Mouse (Mus musculus) hindbrain, postnatal 0 days (tissue): Measurements from ENCODE around the gene Gm48551. TPM values are rescaled to one million over a fixed set of nuclear protein-coding genes. Genes with fewer than 3 reads are reported as not detected.

Experiments used
- ATAC-seq: fragments of 200-750 bp; cut with Nextera tagmentation; 2 replicates; pipeline ENCODE4 v1.8.0; 2017; ENCODE audit warnings: mild to moderate bottlenecking, moderate TSS enrichment, moderate library complexity
- DNase-seq: peaks from one replicate; pipeline ENCODE4 v3.0.0-alpha.2; 2015; ENCODE audit warnings: low spot score
- H3K27ac ChIP-seq: fragments of 300-500 bp; sonication (generic); 2 replicates; pipeline ENCODE4 v1.5.1; 2014; ENCODE audit warnings: mild to moderate bottlenecking
- H3K27me3 ChIP-seq: fragments of 300-500 bp; sonication (generic); 2 replicates; pipeline ENCODE4 v1.6.1; 2014; ENCODE audit warnings: low read length, mixed read lengths; ENCODE audit not compliant: insufficient read depth
- H3K36me3 ChIP-seq: fragments of 300-500 bp; sonication (generic); 2 replicates; pipeline ENCODE4 v1.6.1; 2014; ENCODE audit warnings: low read length, mixed read lengths; ENCODE audit not compliant: insufficient read depth
- H3K4me1 ChIP-seq: fragments of 300-500 bp; sonication (generic); 2 replicates; pipeline ENCODE4 v1.6.1; 2014; ENCODE audit warnings: antibody characterized with exemption, low read length, mixed read lengths; ENCODE audit not compliant: insufficient read depth
- H3K4me2 ChIP-seq: fragments of 300-500 bp; sonication (generic); 2 replicates; pipeline ENCODE4 v1.6.1; 2014; ENCODE audit warnings: low read depth, mild to moderate bottlenecking, low read length, moderate library complexity, mixed read lengths
- H3K4me3 ChIP-seq: fragments of 300-500 bp; sonication (generic); 2 replicates; pipeline ENCODE4 v1.5.1; 2014; ENCODE audit warnings: low read length
- H3K9ac ChIP-seq: fragments of 300-500 bp; sonication (generic); replicated peaks from 2 replicates; pipeline ENCODE4 v1.6.1; 2014; ENCODE audit warnings: mild to moderate bottlenecking, low read length, moderate library complexity, mixed read lengths
- H3K9me3 ChIP-seq: fragments of 300-500 bp; sonication (generic); 2 replicates; pipeline ENCODE4 v1.6.1; 2016; ENCODE audit warnings: low read length, mixed read lengths
- CTCF ChIP-seq: IDR thresholded peaks from 2 replicates; pipeline ENCODE4 v1.5.1; 2016; ENCODE audit warnings: antibody characterized with exemption, control low read depth, low read depth
- WGBS: fragments of 180-500 bp; shearing (Covaris S2); extraction: QIAGEN DNeasy Blood & Tissue Kit; methylation state at CpG from one replicate; pipeline ENCODE4 v1.1.7; 2014; 5-methylcytosine and 5-hydroxymethylcytosine counted together
- polyA plus RNA-seq: library from polyadenylated mRNA; unstranded; fragments of >200 nt; fragmentation: Nextera tagmentation; extraction: Ambion mirVana; gene quantifications from 2 replicates; pipeline ENCODE4 v1.2.1, GENCODE M21; 2015
- total RNA-seq: library from RNA; depleted of rRNA; stranded (reverse); fragments of >200 nt; gene quantifications from 2 replicates; pipeline ENCODE4 v1.2.3, GENCODE M21; 2014; rRNA removed

The Gm48551 gene
- total RNA-seq, result 2.1 and 3.3 TPM in 2 replicates
- polyA plus RNA-seq, result 5.3 and 7.0 TPM in 2 replicates

GRCm38 (mm10) chr10:81383802-81384604, at the start of gene Gm48551, which contains the start of gene Dohh:
Gene Gm48551 (plus strand): TSS chr10:81384466.
Gene Dohh (plus strand): TSS chr10:81384428.
- 4% methylated on average over 50 of the region's 54 CpGs for WGBS
- Histone ChIP-seq H3K4me2 (peak within 1 kb of the TSS; percentile 97), H3K9me3 (no peaks in the 10 kb centered on the region), H3K36me3 (peaks cover 33% of the 10 kb centered on the region), H3K27ac (peak within 1 kb of the TSS; percentile 94), H3K4me1 (peaks cover 10% of the 10 kb centered on the region; the same call in 1 of the 2 replicates), H3K9ac (peak within 1 kb of the TSS; percentile 87), H3K4me3 (peak within 1 kb of the TSS; percentile 93), H3K27me3 (no peaks in the 10 kb centered on the region)
- no peak for TF ChIP-seq CTCF
- ATAC-seq (peak; percentile 96), DNase-seq (peak; percentile 100)

DNA sequence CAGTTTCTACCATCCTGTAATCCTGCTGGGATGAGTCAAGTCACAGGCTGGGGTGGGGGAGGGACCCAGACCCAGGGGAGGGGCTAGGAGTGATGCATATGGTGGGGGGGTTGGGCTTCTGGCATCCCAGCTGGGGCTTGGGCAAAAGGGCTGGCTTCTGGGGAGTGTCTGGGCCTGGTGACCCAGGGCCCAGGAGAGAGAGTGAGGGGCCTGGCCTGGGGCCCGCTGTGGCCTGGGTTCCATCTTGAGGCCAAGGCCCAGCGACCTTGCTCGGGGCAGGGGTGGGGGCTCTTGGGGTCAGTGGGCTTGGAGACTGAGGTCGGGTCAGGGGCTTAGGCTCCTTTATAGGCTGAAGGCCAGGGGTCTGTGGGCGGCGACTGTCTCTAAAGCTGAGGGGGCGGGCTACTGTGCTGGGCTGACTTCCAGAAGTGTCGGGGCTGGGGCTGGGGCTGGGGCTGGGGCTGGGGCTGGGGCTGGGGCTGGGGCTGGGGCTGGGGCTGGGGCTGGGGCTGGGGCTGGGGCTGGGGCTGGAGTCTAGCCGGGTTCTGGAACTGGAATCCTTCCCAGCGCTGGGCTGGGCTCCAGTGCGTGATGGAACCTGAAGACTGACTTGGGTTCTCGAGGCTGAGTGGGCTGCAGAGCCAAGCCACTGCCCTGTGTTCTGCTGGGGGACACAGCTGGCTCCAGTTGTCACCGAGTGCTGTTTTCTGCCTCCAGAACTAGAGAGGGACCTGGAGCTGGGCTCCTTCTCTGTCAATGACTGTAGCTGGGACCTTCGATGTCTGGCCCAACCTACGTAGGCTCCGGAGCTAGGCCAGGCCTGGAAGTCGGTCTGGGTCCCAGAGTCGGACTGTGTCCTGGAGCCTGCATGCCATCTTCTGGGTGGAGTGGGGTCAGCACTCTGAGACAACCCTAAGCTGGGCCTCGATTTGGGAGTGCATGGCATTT, 48.6 kb upstream of the Gm48551 start:
- peak; percentile 33; the same call in 1 of the 2 replicates for ATAC-seq

DNA sequence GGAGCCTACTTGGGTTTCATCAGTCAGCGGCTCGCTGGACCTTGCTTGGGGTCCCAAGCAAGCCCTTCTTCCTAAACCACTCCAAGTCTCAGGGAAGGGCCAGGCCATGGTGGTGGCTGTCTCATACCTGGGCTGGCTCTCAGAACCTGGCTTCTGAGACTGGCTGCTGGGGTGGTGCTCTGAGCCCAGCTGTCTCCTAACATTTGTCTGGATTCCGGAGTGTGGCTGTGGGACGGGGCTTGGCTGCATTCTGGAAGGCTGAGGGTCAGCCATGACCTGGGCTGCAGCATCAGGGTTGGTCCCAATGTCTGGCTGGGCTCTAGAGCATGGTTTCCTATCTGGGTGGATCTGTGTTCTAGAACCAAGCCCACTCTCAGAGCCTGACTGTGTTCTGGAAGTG, 47.7 kb upstream of the Gm48551 start:
- no peak overlapping the region for H3K27ac ChIP-seq
- no peaks in the 10 kb centered on the region for H3K9me3 ChIP-seq
- no peak overlapping the region for H3K4me3 ChIP-seq
- WGBS, result 96% methylated on average over 4 of the region's 4 CpGs
- H3K4me2 ChIP-seq, result no peak overlapping the region
- 0 out of 2 replicates have a peak, but pooled peaks cover 7% of the 10 kb centered on the region for H3K4me1 ChIP-seq
- TF ChIP-seq CTCF, result no peak
- DNase-seq (no peak), ATAC-seq (no peak)
- no peak overlapping the region for H3K9ac ChIP-seq
- H3K27me3 ChIP-seq, result no peaks in the 10 kb centered on the region
- no peaks in the 10 kb centered on the region for H3K36me3 ChIP-seq

More for the DNA sequence above, 48.6 kb upstream of the Gm48551 start:
- Histone ChIP-seq H3K4me3 (no peak overlapping the region), H3K9me3 (no peaks in the 10 kb centered on the region), H3K27me3 (no peaks in the 10 kb centered on the region), H3K4me2 (no peak overlapping the region), H3K4me1 (0 out of 2 replicates have a peak, but pooled peaks cover 7% of the 10 kb centered on the region), H3K36me3 (no peaks in the 10 kb centered on the region), H3K27ac (no peak overlapping the region), H3K9ac (no peak overlapping the region)
- DNase-seq, result peak; percentile 39
- WGBS, result 36% methylated on average over 19 of the region's 19 CpGs
- no peak for TF ChIP-seq CTCF

DNA sequence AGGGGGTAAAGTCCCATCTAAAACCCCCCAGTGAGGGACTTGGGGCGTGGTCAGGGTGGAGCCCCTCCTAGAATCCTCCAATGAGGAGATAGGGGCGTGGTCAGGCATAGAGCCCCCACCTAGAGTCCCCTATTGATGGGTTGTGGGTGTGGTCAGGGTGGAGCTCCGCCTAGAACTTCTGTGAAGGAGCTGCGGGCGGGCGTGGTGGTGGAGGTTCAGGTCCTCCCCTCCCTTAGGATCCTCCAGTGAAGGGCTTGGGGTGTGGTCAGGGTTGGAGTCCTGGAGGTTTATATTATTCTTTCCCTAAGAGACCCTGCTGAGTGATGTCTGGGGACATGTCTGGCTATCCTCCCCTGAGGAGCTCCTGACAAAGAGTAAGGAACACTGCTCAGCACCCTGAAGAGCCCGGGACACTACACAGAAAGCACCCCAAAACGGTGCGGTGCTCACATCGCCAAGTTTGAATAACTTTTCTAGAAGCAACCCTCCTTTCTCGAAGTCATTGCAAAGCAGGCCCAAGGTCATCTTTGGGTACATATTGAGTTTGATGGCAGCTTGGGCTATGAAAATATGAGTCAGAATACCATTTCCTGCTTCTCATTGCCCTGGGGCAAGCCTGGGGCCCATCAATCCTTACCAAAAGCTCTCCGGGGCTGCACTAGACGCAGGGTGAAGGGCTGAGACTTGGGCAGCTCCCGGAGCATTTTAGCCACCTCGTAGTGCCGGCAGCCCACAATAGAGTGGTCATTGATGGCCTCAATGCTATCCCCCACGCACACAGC, 43.5 kb upstream of the Gm48551 start:
- Histone ChIP-seq H3K9me3 (no peaks in the 10 kb centered on the region), H3K4me1 (0 out of 2 replicates have a peak, but pooled peaks cover 4% of the 10 kb centered on the region), H3K27me3 (peaks cover 28% of the 10 kb centered on the region; the same call in 1 of the 2 replicates), H3K9ac (no peak overlapping the region), H3K4me3 (no peak overlapping the region), H3K4me2 (no peak overlapping the region), H3K27ac (no peak overlapping the region), H3K36me3 (no peaks in the 10 kb centered on the region)
- no peak for TF ChIP-seq CTCF
- DNase-seq, result no peak
- WGBS, result 39% methylated on average over 17 of the region's 17 CpGs
- ATAC-seq, result no peak

DNA sequence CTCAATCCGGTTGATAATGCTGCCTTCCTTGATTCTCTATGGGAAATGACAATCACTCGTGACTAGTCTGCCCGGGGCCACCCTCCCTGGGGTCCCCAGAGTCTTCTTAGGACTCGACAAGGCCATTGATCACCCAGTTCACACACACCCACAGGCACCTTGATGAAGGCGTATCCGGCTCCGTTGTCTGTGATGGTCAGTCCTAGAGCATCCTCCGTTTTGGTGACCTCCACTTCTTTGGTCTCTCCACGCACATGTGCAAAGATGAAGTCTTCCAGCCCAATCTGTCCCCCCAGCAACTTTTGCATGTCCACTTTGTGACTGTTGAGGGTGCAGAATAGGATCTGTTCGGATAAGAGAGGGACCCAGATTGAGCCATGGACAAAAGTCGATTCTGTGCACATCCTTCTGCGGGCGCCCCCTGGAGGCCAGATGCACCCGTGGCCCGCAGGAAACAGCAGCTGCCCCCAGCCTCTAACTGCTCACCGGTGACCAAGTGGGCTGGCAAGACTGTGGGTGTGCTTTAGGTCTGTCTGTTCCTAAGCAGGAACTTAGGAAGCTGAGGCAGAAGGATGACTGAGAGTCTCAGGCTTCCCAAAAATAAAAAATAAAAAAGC, 42.8 kb upstream of the Gm48551 start:
- H3K27me3 ChIP-seq, result peaks cover 28% of the 10 kb centered on the region; the same call in 1 of the 2 replicates
- no peak overlapping the region for H3K4me2 ChIP-seq
- peak; percentile 64 for DNase-seq
- no peak overlapping the region for H3K27ac ChIP-seq
- no peak for ATAC-seq
- peak; percentile 79 for TF ChIP-seq CTCF
- no peaks in the 10 kb centered on the region for H3K9me3 ChIP-seq
- H3K4me3 ChIP-seq, result no peak overlapping the region
- H3K9ac ChIP-seq, result no peak overlapping the region
- H3K4me1 ChIP-seq, result 0 out of 2 replicates have a peak, but pooled peaks cover 1% of the 10 kb centered on the region
- 34% methylated on average over 16 of the region's 16 CpGs for WGBS
- H3K36me3 ChIP-seq, result no peaks in the 10 kb centered on the region
